Mouse (Mus musculus): ENCODE measurements around the gene Lama2.

GRCm38 (mm10) chr10:27127454-27127853, 492.1 kb downstream of the Lama2 start:
- no peak for TF ChIP-seq CTCF (IDR thresholded peaks at IDR 0.05; ENCODE audit: borderline replicate concordance, extremely low read depth, insufficient read depth, insufficient read length)
- no peak for TF ChIP-seq POLR2A (IDR thresholded peaks at IDR 0.05; ENCODE audit: borderline replicate concordance, extremely low read depth, insufficient read depth, insufficient read length, poor library complexity, severe bottlenecking)

All from brain, embryonic 14.5 days (tissue).